Mouse (Mus musculus): ENCODE measurements around the gene Rita1. TPM values are rescaled to one million over a fixed set of nuclear protein-coding genes. Genes with fewer than 3 reads are reported as not detected.
A peak's percentile ranks its signal among the peaks of the same experiment; 100 is the strongest.

The Rita1 gene
- polyA plus RNA-seq, 1 experiment from 2014 or later, result 26.2 TPM

- Histone ChIP-seq H3K27ac (no peak overlapping the region), H3K4me3 (no peak overlapping the region), H3K27me3 (no peaks in the 10 kb centered on the region), H3K9ac (no peak overlapping the region), H3K4me2 (no peak overlapping the region), H3K36me3 (peaks cover 23% of the 10 kb centered on the region), H3K4me1 (replicated peaks) (peaks cover 42% of the 10 kb centered on the region), H3K9me3 (no peaks in the 10 kb centered on the region)
- 88% methylated on average over 16 of the region's 16 CpGs for WGBS
- ATAC-seq (ENCODE audit: low FRiP score), result no peak
Measured at GRCm38 (mm10) chr5:120609246-120609775, 3.1 kb downstream of the Rita1 start.

DNA sequence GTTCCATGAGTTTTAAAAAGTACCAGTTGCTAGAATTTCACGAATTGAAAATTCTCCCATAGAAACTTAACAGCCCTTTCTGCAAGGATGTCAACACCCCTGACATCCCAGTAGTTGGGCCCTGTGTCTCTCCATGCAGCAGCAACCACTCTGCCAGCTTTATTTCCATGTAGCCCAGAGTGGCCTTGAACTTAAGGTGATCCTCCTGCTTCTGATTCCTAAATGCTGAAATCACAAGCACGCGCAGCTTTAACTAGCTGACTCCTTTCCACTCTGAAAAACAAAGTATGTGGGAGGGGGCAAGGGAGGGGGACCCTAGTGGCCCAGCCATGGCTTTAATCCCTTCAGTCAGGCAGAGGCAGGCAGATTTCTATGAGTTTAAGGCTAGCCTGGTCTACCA, 5.1 kb downstream of the Rita1 start:
- no peak overlapping the region for H3K27ac ChIP-seq
- H3K4me1 ChIP-seq (replicated peaks), result peaks cover 38% of the 10 kb centered on the region
- no peak overlapping the region for H3K9ac ChIP-seq
- no peaks in the 10 kb centered on the region for H3K9me3 ChIP-seq
- no peaks in the 10 kb centered on the region for H3K27me3 ChIP-seq
- H3K36me3 ChIP-seq, result peaks cover 23% of the 10 kb centered on the region
- no peak for ATAC-seq (ENCODE audit: low FRiP score)
- WGBS, result 73% methylated on average over 3 of the region's 3 CpGs
- no peak overlapping the region for H3K4me3 ChIP-seq
- no peak overlapping the region for H3K4me2 ChIP-seq

GRCm38 (mm10) chr5:120606590-120607200, 5.7 kb downstream of the Rita1 start:
- ATAC-seq (ENCODE audit: low FRiP score), result no peak
- Histone ChIP-seq H3K36me3 (peaks cover 23% of the 10 kb centered on the region), H3K4me3 (no peak overlapping the region), H3K27me3 (no peaks in the 10 kb centered on the region), H3K4me1 (replicated peaks) (peaks cover 35% of the 10 kb centered on the region), H3K27ac (no peak overlapping the region), H3K4me2 (no peak overlapping the region), H3K9ac (no peak overlapping the region), H3K9me3 (no peaks in the 10 kb centered on the region)
- WGBS, result 63% methylated on average over 25 of the region's 25 CpGs

DNA sequence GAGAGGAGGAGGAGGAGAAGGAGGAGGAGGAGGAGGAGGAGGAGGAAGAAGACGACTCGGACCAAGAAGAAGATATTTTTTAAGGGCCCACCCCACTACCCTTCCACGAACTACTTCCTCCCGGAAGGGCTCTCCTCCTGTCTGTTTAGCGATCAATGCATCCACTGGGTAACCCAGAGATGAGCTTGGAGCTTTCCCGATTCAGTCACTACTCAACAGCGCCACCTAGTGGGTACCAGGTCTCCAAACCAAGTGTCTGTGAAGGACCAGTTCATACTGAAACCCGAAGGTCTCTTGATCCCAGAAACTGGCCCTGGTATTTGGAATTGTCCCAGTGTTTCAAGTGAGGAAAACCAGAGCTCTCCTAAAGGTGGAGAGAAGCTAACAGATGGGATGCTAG, 6.7 kb downstream of the Rita1 start:
- Histone ChIP-seq H3K27me3 (no peaks in the 10 kb centered on the region), H3K4me3 (peak overlapping the region; percentile 33), H3K9ac (0 out of 2 replicates have a peak overlapping the region, but pooled peaks have one; percentile 64), H3K4me1 (replicated peaks) (peaks cover 25% of the 10 kb centered on the region), H3K36me3 (peaks cover 23% of the 10 kb centered on the region), H3K9me3 (no peaks in the 10 kb centered on the region), H3K27ac (peak overlapping the region; percentile 77; the same call in 1 of the 2 replicates), H3K4me2 (peak overlapping the region; percentile 61)
- 1% methylated on average over 8 of the region's 8 CpGs for WGBS
- peak; percentile 63; the same call in 1 of the 2 replicates for ATAC-seq (ENCODE audit: low FRiP score)

DNA sequence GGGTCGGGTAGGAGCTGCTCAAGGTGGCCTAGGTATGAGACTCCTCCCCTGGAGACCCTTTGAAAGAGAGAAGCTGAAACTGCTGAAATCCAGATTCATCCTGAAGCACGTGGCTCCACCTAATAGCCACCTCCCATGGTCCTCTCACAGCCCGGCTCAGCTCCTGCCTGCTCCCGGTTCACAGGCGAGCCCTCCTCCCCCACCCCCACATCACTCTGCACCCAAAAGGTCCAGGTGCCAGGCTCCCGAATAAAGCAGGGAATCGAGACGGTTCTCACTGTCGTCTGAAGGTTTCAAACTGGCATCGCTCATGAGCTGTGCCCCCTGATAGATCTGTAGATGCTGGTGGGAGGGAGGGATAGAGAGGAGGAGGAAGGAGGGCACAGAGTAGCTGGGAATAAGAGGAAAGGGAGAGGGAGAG, 7.1 kb downstream of the Rita1 start:
- peak overlapping the region; percentile 64 for H3K9ac ChIP-seq
- 9% methylated on average over 10 of the region's 10 CpGs for WGBS
- ATAC-seq (ENCODE audit: low FRiP score), result peak; percentile 55

DNA sequence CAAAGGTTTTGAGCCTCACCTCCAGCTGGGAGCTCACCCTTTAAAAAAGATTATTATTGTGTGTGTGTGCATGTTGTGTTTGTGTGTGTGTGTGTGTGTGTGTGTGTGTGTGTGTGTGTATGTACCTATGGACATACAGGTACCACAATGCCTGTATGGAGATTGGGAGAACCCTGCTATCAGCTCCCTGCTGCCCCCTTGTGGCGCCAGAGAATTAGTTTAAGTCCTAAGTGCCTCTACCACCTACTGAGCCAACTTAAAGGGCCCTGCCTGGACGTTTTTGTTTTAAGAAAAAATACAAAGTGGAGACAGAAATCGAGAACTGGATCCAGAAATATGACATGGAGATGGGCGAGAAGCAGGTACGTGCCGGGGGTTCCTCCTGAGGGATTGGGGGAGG, 7.5 kb downstream of the Rita1 start:
- ATAC-seq (ENCODE audit: low FRiP score), result no peak; the same call in 1 of the 2 replicates
- Histone ChIP-seq H3K36me3 (peaks cover 22% of the 10 kb centered on the region), H3K4me1 (replicated peaks) (peaks cover 17% of the 10 kb centered on the region), H3K9me3 (no peaks in the 10 kb centered on the region), H3K27ac (peak overlapping the region; percentile 77), H3K27me3 (no peaks in the 10 kb centered on the region), H3K4me3 (peak overlapping the region; percentile 33), H3K4me2 (peak overlapping the region; percentile 61), H3K9ac (peak overlapping the region; percentile 64; the same call in 1 of the 2 replicates)
- WGBS, result 3% methylated on average over 6 of the region's 6 CpGs

More for the DNA sequence above, 7.1 kb downstream of the Rita1 start:
- H3K4me2 ChIP-seq, result peak overlapping the region; percentile 61
- H3K27ac ChIP-seq, result peak overlapping the region; percentile 77
- peak overlapping the region; percentile 33 for H3K4me3 ChIP-seq
- H3K36me3 ChIP-seq, result peaks cover 23% of the 10 kb centered on the region
- no peaks in the 10 kb centered on the region for H3K9me3 ChIP-seq
- H3K27me3 ChIP-seq, result no peaks in the 10 kb centered on the region
- peaks cover 21% of the 10 kb centered on the region for H3K4me1 ChIP-seq (replicated peaks)

DNA sequence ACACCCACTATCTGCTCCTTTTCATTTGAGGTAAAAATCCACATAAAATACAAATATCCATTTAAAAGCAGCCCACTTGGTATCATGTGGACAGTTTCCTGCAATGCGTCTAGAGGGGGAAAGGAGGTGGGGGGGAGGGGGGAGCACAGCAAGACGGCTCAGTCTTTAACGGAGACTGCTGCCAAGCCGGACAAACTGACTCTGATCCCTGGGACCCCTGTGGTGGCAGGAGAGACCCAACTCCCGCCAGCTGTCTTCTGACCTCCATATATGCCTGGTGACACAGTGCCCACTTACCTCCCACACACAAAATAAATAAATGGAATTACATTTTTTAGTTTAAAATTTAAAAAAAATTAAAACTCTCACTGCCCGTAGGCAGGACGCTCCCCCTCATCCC, 8.9 kb downstream of the Rita1 start:
- no peak overlapping the region for H3K4me3 ChIP-seq
- no peaks in the 10 kb centered on the region for H3K27me3 ChIP-seq
- ATAC-seq (ENCODE audit: low FRiP score), result no peak
- H3K9ac ChIP-seq, result no peak overlapping the region
- peaks cover 9% of the 10 kb centered on the region for H3K4me1 ChIP-seq (replicated peaks)
- 56% methylated on average over 7 of the region's 7 CpGs for WGBS
- peaks cover 13% of the 10 kb centered on the region for H3K36me3 ChIP-seq
- no peak overlapping the region for H3K27ac ChIP-seq
- no peak overlapping the region for H3K4me2 ChIP-seq
- H3K9me3 ChIP-seq, result no peaks in the 10 kb centered on the region

DNA sequence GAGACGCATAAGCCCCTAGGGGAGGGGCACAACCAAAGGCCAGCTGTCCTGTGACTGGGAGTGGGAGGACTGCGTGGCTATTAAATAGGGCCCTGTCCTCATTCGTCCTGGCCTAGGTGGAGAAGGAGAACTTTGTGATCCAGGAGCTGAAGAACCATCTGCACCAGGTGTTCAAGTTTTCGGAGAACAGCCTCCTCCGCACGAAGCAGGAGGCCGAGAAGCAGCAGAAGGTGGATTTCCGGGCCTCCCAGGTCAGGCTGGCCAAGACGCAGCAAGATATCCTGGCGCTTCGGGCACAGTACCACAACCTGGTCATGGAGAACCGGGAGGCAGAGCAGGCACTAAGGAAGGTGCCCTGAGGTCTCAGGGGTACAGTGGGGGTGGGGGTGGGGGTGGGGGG, 10.2 kb downstream of the Rita1 start:
- no peak overlapping the region for H3K9ac ChIP-seq
- no peak overlapping the region for H3K4me3 ChIP-seq
- peaks cover 9% of the 10 kb centered on the region for H3K4me1 ChIP-seq (replicated peaks)
- no peak overlapping the region for H3K27ac ChIP-seq
- no peak overlapping the region for H3K4me2 ChIP-seq
- no peaks in the 10 kb centered on the region for H3K9me3 ChIP-seq
- H3K27me3 ChIP-seq, result no peaks in the 10 kb centered on the region
- 92% methylated on average over 12 of the region's 12 CpGs for WGBS
- H3K36me3 ChIP-seq, result peaks cover under 1% of the 10 kb centered on the region; the same call in 1 of the 2 replicates
- no peak for ATAC-seq (ENCODE audit: low FRiP score)

- peaks cover 9% of the 10 kb centered on the region for H3K4me1 ChIP-seq (replicated peaks)
- H3K27me3 ChIP-seq, result no peaks in the 10 kb centered on the region
- H3K4me3 ChIP-seq, result no peak overlapping the region
- WGBS, result 54% methylated on average over 11 of the region's 11 CpGs
- H3K27ac ChIP-seq, result no peak overlapping the region
- no peak for ATAC-seq (ENCODE audit: low FRiP score)
- no peak overlapping the region for H3K4me2 ChIP-seq
- no peaks in the 10 kb centered on the region; the same call in 1 of the 2 replicates for H3K36me3 ChIP-seq
- no peaks in the 10 kb centered on the region for H3K9me3 ChIP-seq
- H3K9ac ChIP-seq, result no peak overlapping the region
Measured at GRCm38 (mm10) chr5:120600946-120601668, 11.3 kb downstream of the Rita1 start.

DNA sequence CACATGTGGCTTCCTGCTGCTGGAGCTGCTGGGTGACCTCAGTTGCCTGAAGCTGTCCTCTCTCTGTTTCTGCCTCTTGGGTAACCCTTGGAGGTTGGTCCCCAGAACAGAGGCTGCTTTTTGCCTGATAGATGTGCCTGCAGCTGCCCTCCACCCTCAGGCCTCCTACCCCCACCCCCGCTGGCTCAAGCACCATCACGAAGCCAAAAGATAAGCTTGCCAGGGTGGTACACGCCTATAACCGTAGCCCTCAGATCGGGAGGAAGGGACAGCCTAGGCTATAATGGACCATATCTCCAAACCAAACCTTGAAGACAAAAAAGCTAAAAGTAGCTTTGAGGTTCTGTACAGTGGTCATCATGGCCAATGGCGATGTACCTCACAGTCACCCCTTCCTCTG, 12.8 kb downstream of the Rita1 start:
- no peaks in the 10 kb centered on the region for H3K27me3 ChIP-seq
- H3K4me3 ChIP-seq, result no peak overlapping the region
- H3K4me2 ChIP-seq, result no peak overlapping the region
- ATAC-seq (ENCODE audit: low FRiP score), result no peak
- 95% methylated on average over 6 of the region's 6 CpGs for WGBS
- H3K9ac ChIP-seq, result no peak overlapping the region
- H3K36me3 ChIP-seq, result no peaks in the 10 kb centered on the region; the same call in 1 of the 2 replicates
- peaks cover 4% of the 10 kb centered on the region for H3K4me1 ChIP-seq (replicated peaks)
- H3K9me3 ChIP-seq, result no peaks in the 10 kb centered on the region
- H3K27ac ChIP-seq, result no peak overlapping the region

DNA sequence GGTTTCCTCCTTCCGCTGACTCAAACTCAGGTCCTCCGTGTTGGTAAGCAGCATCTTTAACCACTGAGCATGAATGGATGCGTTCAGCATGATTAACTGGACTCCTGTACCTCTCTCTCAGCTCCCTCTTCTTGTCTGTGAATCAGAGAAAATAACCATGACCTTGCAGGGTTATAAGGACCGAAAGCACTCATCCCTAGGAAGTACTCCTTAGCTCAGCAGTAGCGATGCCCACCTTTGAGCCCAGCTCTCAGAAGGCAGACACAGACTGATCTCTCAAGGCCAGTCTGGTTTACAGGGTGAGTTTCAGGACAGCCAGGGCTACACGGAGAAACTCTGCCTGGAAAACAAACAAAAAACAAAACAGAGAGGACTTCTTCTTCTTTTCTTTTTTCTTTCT, 17.9 kb downstream of the Rita1 start:
- Histone ChIP-seq H3K9ac (no peak overlapping the region), H3K27ac (no peak overlapping the region), H3K4me3 (no peak overlapping the region), H3K27me3 (no peaks in the 10 kb centered on the region), H3K9me3 (no peaks in the 10 kb centered on the region), H3K36me3 (peaks cover 2% of the 10 kb centered on the region; the same call in 1 of the 2 replicates), H3K4me2 (no peak overlapping the region), H3K4me1 (replicated peaks) (no peaks in the 10 kb centered on the region; the same call in 1 of the 2 replicates)
- no peak for ATAC-seq (ENCODE audit: low FRiP score)
- WGBS, result 80% methylated on average over 6 of the region's 6 CpGs

- Histone ChIP-seq H3K27me3 (no peaks in the 10 kb centered on the region), H3K4me1 (replicated peaks) (peaks cover 16% of the 10 kb centered on the region), H3K36me3 (peaks cover 2% of the 10 kb centered on the region; the same call in 1 of the 2 replicates), H3K4me2 (no peak overlapping the region), H3K9ac (no peak overlapping the region), H3K27ac (no peak overlapping the region), H3K9me3 (no peaks in the 10 kb centered on the region), H3K4me3 (no peak overlapping the region)
- no peak for ATAC-seq (ENCODE audit: low FRiP score)
- 67% methylated on average over 7 of the region's 7 CpGs for WGBS
Measured at GRCm38 (mm10) chr5:120592141-120592540, 20.2 kb downstream of the Rita1 start.

Data from hindbrain, embryonic 13.5 days (tissue).